Mouse (Mus musculus) limb, embryonic 11.5 days (tissue): ENCODE measurements around the gene Ddit4. TPM values are rescaled to one million over a fixed set of nuclear protein-coding genes. Genes with fewer than 3 reads are reported as not detected.

Source experiments
- ATAC-seq: fragments of 200-750 bp; cut with Nextera tagmentation; 2 replicates; pipeline ENCODE4 v1.8.0; 2017; ENCODE audit warnings: low read depth; ENCODE audit not compliant: insufficient number of reproducible peaks, low FRiP score, low TSS enrichment
- DNase-seq: peaks from one replicate; pipeline ENCODE4 v3.0.0-alpha.2; 2015; ENCODE audit warnings: low spot score
- H3K27ac ChIP-seq: fragments of 300-500 bp; sonication (generic); replicated peaks from 2 replicates; pipeline ENCODE4 v1.5.1; 2014; ENCODE audit warnings: low read depth, mild to moderate bottlenecking, low read length
- H3K27me3 ChIP-seq: fragments of 300-500 bp; sonication (generic); 2 replicates; pipeline ENCODE4 v1.6.1; 2014; ENCODE audit warnings: mild to moderate bottlenecking, low read length, mixed read lengths; ENCODE audit not compliant: control insufficient read depth, insufficient read depth
- H3K36me3 ChIP-seq: fragments of 300-500 bp; sonication (generic); 2 replicates; pipeline ENCODE4 v1.6.1; 2014; ENCODE audit warnings: mild to moderate bottlenecking, low read length, moderate library complexity, mixed read lengths; ENCODE audit not compliant: control insufficient read depth, insufficient read depth
- H3K4me1 ChIP-seq: fragments of 300-500 bp; sonication (generic); 2 replicates; pipeline ENCODE4 v1.6.1; 2014; ENCODE audit warnings: low read length, mixed read lengths; ENCODE audit not compliant: control insufficient read depth, insufficient read depth
- H3K4me2 ChIP-seq: fragments of 300-500 bp; sonication (generic); 2 replicates; pipeline ENCODE4 v1.6.1; 2014; ENCODE audit warnings: low read depth, mild to moderate bottlenecking, moderate library complexity; ENCODE audit not compliant: severe bottlenecking
- H3K4me3 ChIP-seq: fragments of 300-500 bp; sonication (generic); 2 replicates; pipeline ENCODE4 v1.5.1; 2014; ENCODE audit warnings: low read depth, low read length
- H3K9ac ChIP-seq: fragments of 300-500 bp; sonication (generic); 2 replicates; pipeline ENCODE4 v1.6.1; 2014; ENCODE audit warnings: mild to moderate bottlenecking, low read length
- H3K9me3 ChIP-seq: fragments of 300-500 bp; sonication (generic); 2 replicates; pipeline ENCODE4 v1.6.1; 2016; ENCODE audit warnings: low read length; ENCODE audit not compliant: control insufficient read depth
- WGBS: fragments of 180-500 bp; shearing (Covaris S2); extraction: QIAGEN DNeasy Blood & Tissue Kit; methylation state at CpG from one replicate; pipeline ENCODE4 v1.1.7; 2014; 5-methylcytosine and 5-hydroxymethylcytosine counted together
- polyA plus RNA-seq: library from polyadenylated mRNA; unstranded; fragments of >200 nt; fragmentation: Nextera tagmentation; extraction: Ambion mirVana; gene quantifications from 2 replicates; pipeline ENCODE4 v1.2.1, GENCODE M21; 2014

Ddit4 gene
- polyA plus RNA-seq, 1 experiment from 2014 or later, result 10.2 TPM

DNA sequence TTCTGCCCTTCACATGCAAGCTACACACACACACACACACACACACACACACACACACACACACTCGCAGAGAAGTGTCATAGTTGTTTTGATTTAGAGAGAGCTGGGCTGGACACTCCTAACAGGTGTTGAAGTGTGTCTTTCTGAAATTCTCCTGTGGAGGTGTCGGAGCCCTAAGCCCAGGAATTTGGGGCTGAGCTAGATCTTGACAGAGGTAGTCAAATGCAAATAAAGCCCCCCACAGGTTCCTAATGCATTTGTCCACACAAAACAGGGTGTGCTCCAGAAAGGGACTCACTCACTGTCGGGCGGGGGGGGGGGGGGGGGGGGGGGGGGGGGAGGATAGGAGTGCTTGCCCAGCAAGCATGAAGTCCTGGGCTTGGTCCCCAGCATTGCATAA lies 25.5 kb upstream of the Ddit4 start:
- H3K9me3 ChIP-seq, result no peaks in the 10 kb centered on the region
- H3K27ac ChIP-seq, result no peak overlapping the region
- DNase-seq (no peak), ATAC-seq (no peak)
- H3K36me3 ChIP-seq, result no peaks in the 10 kb centered on the region
- no peaks in the 10 kb centered on the region for H3K27me3 ChIP-seq
- no peak overlapping the region for H3K4me2 ChIP-seq
- no peak overlapping the region for H3K9ac ChIP-seq
- H3K4me1 ChIP-seq, result peaks cover 23% of the 10 kb centered on the region
- no peak overlapping the region for H3K4me3 ChIP-seq
- 49% methylated on average over 2 of the region's 4 CpGs for WGBS

DNA sequence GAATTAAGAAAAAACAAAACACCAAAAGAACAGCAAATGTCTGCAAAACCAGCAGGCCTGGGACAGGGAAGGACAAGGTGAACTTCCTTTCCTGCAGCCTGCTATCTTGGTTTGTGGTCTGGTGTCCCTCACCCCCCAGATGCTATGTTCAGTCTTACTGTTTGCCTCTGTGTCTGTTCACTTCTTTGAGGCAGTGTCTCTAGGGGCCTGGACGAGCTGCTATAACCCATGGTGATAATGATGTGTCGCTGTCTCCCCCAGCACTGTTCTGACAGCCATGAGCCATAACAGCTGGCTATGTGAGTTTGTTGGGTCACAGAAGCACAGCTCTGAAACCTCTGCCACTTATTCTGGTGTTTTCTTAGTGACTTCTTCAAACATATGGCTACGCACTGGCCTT lies 23.2 kb upstream of the Ddit4 start:
- Histone ChIP-seq H3K9ac (no peak overlapping the region), H3K27ac (peak overlapping the region; percentile 74), H3K4me1 (peaks cover 32% of the 10 kb centered on the region), H3K27me3 (no peaks in the 10 kb centered on the region), H3K9me3 (no peaks in the 10 kb centered on the region), H3K4me3 (no peak overlapping the region), H3K4me2 (no peak overlapping the region), H3K36me3 (no peaks in the 10 kb centered on the region)
- ATAC-seq (no peak), DNase-seq (no peak)
- 56% methylated on average over 3 of the region's 3 CpGs for WGBS

DNA sequence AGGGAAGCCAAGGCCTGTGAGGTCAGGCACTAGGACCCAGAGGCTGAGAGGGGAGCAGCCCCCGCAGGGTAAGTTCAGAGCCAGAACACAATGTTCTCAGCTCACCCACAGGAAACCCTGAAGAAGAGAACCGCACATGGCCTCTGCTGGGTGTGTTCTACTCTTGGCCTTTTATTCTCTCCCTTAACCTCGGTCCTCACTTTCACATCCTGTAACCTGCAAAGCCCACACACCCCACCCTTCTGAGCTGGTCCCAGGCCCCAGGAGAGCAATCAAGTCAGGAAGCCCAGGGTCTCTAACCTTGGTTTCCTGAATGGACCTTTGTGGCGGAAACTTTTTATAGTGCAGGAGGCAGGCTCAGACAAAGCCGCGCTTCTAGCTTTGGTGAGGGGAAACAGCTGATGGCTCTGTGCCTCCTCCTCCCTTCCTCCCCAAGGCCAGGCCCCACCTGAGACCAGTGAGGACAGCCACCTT lies 22.6 kb upstream of the Ddit4 start:
- no peak overlapping the region for H3K4me3 ChIP-seq
- no peaks in the 10 kb centered on the region for H3K27me3 ChIP-seq
- peak overlapping the region; percentile 8; the same call in 1 of the 2 replicates for H3K9ac ChIP-seq
- no peak overlapping the region for H3K4me2 ChIP-seq
- H3K36me3 ChIP-seq, result no peaks in the 10 kb centered on the region
- DNase-seq (peak; percentile 72), ATAC-seq (peak; percentile 49; the same call in 1 of the 2 replicates)
- peak overlapping the region; percentile 74 for H3K27ac ChIP-seq
- 4% methylated on average over 6 of the region's 6 CpGs for WGBS
- no peaks in the 10 kb centered on the region for H3K9me3 ChIP-seq
- peaks cover 28% of the 10 kb centered on the region for H3K4me1 ChIP-seq

DNA sequence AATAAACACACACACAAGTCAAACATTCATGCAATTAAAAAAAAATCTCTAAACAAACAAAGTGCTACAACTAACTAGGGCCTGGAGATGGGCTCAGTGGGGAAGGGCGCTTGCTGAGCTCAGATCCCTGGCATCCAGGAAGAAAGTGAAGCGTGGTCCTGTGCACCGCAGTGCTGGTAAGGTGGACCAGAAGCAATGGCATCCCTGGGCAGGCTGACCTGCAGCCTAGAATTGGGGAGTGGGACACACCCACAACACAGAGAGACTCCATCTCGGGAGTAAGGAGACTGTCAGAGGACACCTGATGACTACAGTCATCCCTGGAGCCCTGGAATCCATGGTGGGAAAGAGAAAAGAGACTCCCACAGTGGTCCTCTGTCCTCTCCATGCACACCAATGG lies 21.8 kb upstream of the Ddit4 start:
- 85% methylated on average over 4 of the region's 4 CpGs for WGBS
- Histone ChIP-seq H3K27me3 (no peaks in the 10 kb centered on the region), H3K9ac (no peak overlapping the region), H3K4me1 (peaks cover 26% of the 10 kb centered on the region), H3K36me3 (no peaks in the 10 kb centered on the region), H3K9me3 (no peaks in the 10 kb centered on the region), H3K4me2 (no peak overlapping the region), H3K4me3 (no peak overlapping the region), H3K27ac (no peak overlapping the region)
- DNase-seq (no peak), ATAC-seq (no peak)

DNA sequence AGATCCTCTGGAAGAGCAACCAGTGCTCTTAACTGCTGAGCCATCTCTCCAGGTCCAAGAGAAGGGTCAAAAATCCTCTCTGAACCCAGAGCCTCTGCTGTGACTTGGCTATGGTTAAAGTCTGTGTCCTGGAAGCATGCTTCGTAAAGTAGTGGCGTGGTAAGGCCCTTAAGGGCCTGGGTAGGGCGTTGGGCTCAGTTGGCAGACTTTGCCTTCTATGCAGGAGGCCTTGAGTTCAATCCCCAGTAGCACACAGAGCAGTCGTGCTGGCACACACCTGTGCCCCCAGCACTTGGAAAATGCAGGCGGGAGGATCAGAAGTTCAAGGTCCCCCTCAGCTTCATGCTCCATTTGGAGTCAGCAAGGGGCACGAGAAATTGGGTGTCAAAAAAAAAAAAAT lies 21.4 kb upstream of the Ddit4 start:
- no peak overlapping the region for H3K4me2 ChIP-seq
- ATAC-seq, result no peak
- H3K36me3 ChIP-seq, result no peaks in the 10 kb centered on the region
- H3K4me3 ChIP-seq, result no peak overlapping the region
- H3K9ac ChIP-seq, result no peak overlapping the region
- no peak for DNase-seq
- peaks cover 26% of the 10 kb centered on the region for H3K4me1 ChIP-seq
- WGBS, result 83% methylated on average over 6 of the region's 6 CpGs
- no peak overlapping the region for H3K27ac ChIP-seq
- H3K27me3 ChIP-seq, result no peaks in the 10 kb centered on the region
- no peaks in the 10 kb centered on the region for H3K9me3 ChIP-seq

DNA sequence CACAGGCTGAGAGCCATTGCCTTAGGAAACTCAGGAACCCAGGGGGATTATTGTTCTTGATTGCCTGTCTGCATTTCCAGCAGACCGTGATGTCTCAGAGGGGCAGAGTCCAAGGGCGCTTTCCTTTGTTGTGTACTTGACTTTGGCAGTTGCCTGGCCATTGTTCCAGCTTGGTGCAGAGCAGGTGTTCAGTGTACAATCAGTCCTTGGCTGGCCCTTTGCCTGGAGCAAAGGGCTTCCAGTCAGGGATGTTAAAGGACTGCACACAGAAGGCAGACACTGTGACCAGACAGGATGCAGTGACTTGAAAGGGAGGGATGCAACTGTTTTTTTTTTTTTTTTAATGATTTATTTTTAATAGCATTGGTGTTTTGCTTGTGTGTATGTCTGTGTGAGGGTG lies 20.9 kb upstream of the Ddit4 start:
- peaks cover 26% of the 10 kb centered on the region for H3K4me1 ChIP-seq
- WGBS, result 87% methylated on average over 2 of the region's 2 CpGs
- H3K9me3 ChIP-seq, result no peaks in the 10 kb centered on the region
- no peak overlapping the region for H3K9ac ChIP-seq
- H3K27ac ChIP-seq, result no peak overlapping the region
- no peak for DNase-seq
- no peaks in the 10 kb centered on the region for H3K27me3 ChIP-seq
- no peak for ATAC-seq
- H3K4me2 ChIP-seq, result no peak overlapping the region
- no peaks in the 10 kb centered on the region for H3K36me3 ChIP-seq
- no peak overlapping the region for H3K4me3 ChIP-seq

DNA sequence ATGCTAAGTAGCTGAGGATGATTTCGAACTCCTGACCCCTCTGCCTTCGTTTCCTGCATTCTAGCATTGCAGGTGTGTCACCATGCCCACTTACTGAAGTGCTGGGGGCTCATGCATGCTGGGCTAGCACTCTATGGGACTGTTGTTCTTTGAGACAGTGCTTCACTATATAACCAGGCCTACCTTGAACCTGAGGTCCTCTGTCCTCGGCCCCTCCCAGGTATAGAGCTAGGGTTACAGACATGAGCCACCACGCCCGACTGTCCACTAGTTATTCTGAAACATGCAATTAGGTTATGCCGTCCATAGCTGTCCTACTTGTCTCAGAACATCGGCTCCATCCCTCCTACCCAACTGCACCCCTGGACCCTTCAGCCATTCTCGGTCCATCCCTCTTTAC lies 20.2 kb upstream of the Ddit4 start:
- Histone ChIP-seq H3K9me3 (no peaks in the 10 kb centered on the region), H3K4me1 (peaks cover 26% of the 10 kb centered on the region), H3K4me3 (no peak overlapping the region), H3K9ac (no peak overlapping the region), H3K27ac (no peak overlapping the region), H3K4me2 (no peak overlapping the region), H3K36me3 (no peaks in the 10 kb centered on the region), H3K27me3 (no peaks in the 10 kb centered on the region)
- WGBS, result 91% methylated on average over 8 of the region's 8 CpGs
- ATAC-seq (no peak), DNase-seq (no peak)

DNA sequence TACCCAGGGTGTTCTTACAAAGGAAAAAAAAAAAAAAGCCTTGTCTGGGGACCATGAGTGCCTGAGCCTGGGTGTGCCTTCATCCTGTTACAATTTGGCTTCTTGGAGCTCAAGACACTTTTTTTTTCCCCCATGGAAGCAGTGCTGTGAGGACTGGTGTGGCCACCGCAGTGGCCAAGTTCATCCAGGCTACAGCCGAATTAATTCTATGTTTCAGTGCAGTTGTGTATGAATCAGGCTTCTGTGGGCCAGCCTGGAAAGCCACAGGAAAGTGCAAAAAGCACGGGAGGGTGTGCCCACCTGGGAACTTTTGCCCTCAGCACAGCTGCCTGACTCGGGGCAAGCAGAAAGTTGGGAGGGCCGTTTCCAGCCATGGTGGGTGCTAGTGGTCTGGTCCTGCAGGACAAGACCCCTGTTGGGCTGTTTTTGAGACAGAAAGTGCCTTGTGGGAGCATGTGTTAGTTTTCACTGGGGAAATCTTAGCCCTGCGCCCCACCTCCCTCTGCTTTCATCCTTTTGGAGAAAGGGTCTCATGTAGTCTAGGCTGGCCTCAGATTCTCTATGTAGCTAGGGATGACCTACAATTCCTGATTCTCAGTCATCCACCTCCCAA lies 18.9 kb upstream of the Ddit4 start:
- Histone ChIP-seq H3K4me2 (peak overlapping the region; percentile 78), H3K27me3 (no peaks in the 10 kb centered on the region), H3K9me3 (no peaks in the 10 kb centered on the region), H3K27ac (peak overlapping the region; percentile 86), H3K4me1 (peaks cover 30% of the 10 kb centered on the region), H3K36me3 (no peaks in the 10 kb centered on the region), H3K9ac (peak overlapping the region; percentile 87), H3K4me3 (peak overlapping the region; percentile 46)
- DNase-seq (no peak), ATAC-seq (no peak)
- WGBS, result 26% methylated on average over 6 of the region's 6 CpGs
